13 mouse cellular contexts compared by ENCODE assay signal in the genomic region with DNA sequence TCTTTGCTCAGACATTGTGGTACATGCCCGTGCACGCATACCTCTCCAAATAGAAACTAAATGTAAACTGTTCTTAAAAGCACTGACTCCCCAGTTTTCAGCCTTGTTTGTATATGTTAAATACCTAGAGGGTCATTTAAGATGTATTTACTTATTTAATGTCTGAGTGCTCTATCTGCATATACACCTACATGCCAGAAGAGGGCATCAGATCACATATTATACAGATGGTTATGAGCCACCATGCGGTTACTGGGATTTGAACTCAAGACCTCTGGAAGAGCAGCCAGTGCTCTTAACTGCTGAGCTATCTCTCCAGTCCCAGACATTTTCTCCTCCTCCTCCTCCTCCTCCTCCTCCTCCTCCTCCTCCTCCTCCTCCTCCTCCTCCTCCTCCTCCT. TPM values are rescaled to one million over a fixed set of nuclear protein-coding genes. Genes with fewer than 3 reads are reported as not detected.
A peak's percentile ranks its signal among the peaks of the same experiment; 100 is the strongest.
DNase-seq lines count a peak whose midpoint lies in the region; ATAC-seq and TF ChIP-seq lines count a peak whose summit lies in the region.
"Had no signal": no experiment of that assay in that cellular context is flagged by ENCODE, and none has a peak within 500 bp of the region (broad histone marks: within the 10 kb centered on the region; RNA-seq: fewer than 3 reads in every experiment).

No protein-coding gene starts in this region.

- no peak overlapping the region for H3K9ac ChIP-seq in heart, postnatal 0 days (replicated peaks; ENCODE audit: low read depth, low read length)
- H3K9ac ChIP-seq: forebrain, embryonic 12.5 days; liver, embryonic 15.5 days had no signal

- H3K9me3 ChIP-seq in heart, postnatal 0 days (replicated peaks; ENCODE audit: control insufficient read depth, low read length), result no peaks in the 10 kb centered on the region
- no peaks in the 10 kb centered on the region for H3K9me3 ChIP-seq in hindbrain, embryonic 10.5 days
- H3K9me3 ChIP-seq: forebrain, embryonic 12.5 days; G1E; liver, embryonic 15.5 days had no signal

- H3K4me1 ChIP-seq in heart, postnatal 0 days (ENCODE audit: control insufficient read depth, insufficient read depth), result no peaks in the 10 kb centered on the region
- no peaks in the 10 kb centered on the region for H3K4me1 ChIP-seq in hindbrain, embryonic 10.5 days (replicated peaks)
- H3K4me1 ChIP-seq: forebrain, embryonic 12.5 days; liver, embryonic 15.5 days had no signal

- H3K4me3 ChIP-seq in heart, postnatal 0 days (ENCODE audit: low read depth, low read length), result no peak overlapping the region
- no peak overlapping the region for H3K4me3 ChIP-seq in hindbrain, embryonic 10.5 days
- H3K4me3 ChIP-seq: forebrain, embryonic 12.5 days; liver, embryonic 15.5 days had no signal

- no peak for TF ChIP-seq EP300 in heart, postnatal 0 days (IDR thresholded peaks at IDR 0.05; ENCODE audit: low read depth)

- ATAC-seq in heart, postnatal 0 days (ENCODE audit: insufficient read depth, low read depth), result no peak

- TF ChIP-seq CTCF in heart, postnatal 0 days (IDR thresholded peaks at IDR 0.05; ENCODE audit: low read depth), result peak; percentile 31

- H3K4me2 ChIP-seq in heart, postnatal 0 days (ENCODE audit: low read depth, low read length), result no peak overlapping the region
- H3K4me2 ChIP-seq: forebrain, embryonic 12.5 days; liver, embryonic 15.5 days had no signal

- WGBS in heart, postnatal 0 days, result 73% methylated on average over 3 of the region's 3 CpGs
- WGBS in hindbrain, embryonic 10.5 days, result 80% methylated on average over 3 of the region's 3 CpGs

- H3K27ac ChIP-seq in heart, postnatal 0 days (ENCODE audit: low read depth), result no peak overlapping the region
- no peak overlapping the region for H3K27ac ChIP-seq in hindbrain, embryonic 10.5 days
- H3K27ac ChIP-seq: forebrain, embryonic 12.5 days; liver, embryonic 15.5 days had no signal

- no peaks in the 10 kb centered on the region for H3K27me3 ChIP-seq in heart, postnatal 0 days (ENCODE audit: control insufficient read depth, insufficient read depth, low read length)
- no peaks in the 10 kb centered on the region for H3K27me3 ChIP-seq in splenic B cell, adult 2 months (ENCODE audit: control insufficient read depth, insufficient read depth, low read length, poor library complexity, severe bottlenecking)
- H3K27me3 ChIP-seq in hindbrain, embryonic 10.5 days (ENCODE audit: insufficient read depth, poor library complexity, severe bottlenecking), result no peaks in the 10 kb centered on the region
- H3K27me3 ChIP-seq: forebrain, embryonic 12.5 days; liver, embryonic 15.5 days had no signal

- DNase-seq in heart, postnatal 0 days (ENCODE audit: low spot score), result no peak
- DNase-seq in heart, adult 11 months, result no peak
- DNase-seq in lung, postnatal 25 days (ENCODE audit: low spot score), result peak; percentile 7
- DNase-seq in lung, postnatal 4 days, result no peak
- peak; percentile 46 for DNase-seq in NIH3T3 (ENCODE audit: low read depth)
- DNase-seq in splenic B cell, adult 2 months (ENCODE audit: low read depth, low spot score), result peak; percentile 51
- DNase-seq in adrenal gland, postnatal 36 days, result no peak
- no peak for DNase-seq in hindbrain, embryonic 10.5 days (ENCODE audit: low spot score)
- DNase-seq: heart, postnatal 36 days; thymus, adult 2 months had no signal

- no peaks in the 10 kb centered on the region for H3K36me3 ChIP-seq in heart, postnatal 0 days (replicated peaks; ENCODE audit: control insufficient read depth, insufficient read depth, low read length)
- H3K36me3 ChIP-seq in splenic B cell, adult 2 months (ENCODE audit: control insufficient read depth, insufficient read depth, low read length, poor library complexity, severe bottlenecking), result no peaks in the 10 kb centered on the region
- H3K36me3 ChIP-seq in hindbrain, embryonic 10.5 days, result no peaks in the 10 kb centered on the region
- H3K36me3 ChIP-seq: forebrain, embryonic 12.5 days; G1E; liver, embryonic 15.5 days had no signal

RNA-seq across cellular contexts. Expression of gene Gm10031, which starts 14.6 kb away (rescaled TPM):
- 9.1 and 13.9 TPM in 2 replicates for total RNA-seq in heart, postnatal 0 days (2014; rRNA removed; ENCODE audit: low replicate concordance)
- 0.33 and 0.45 TPM in 2 replicates for polyA plus RNA-seq in heart, postnatal 0 days (2015; fragmentation: Nextera tagmentation; extraction: Ambion mirVana)
- 10 to 100 TPM; 39.7 to 40.3 TPM for total RNA-seq in adrenal gland, postnatal 36 days (2021)
- 0.35 and 0.54 TPM in 2 replicates for polyA plus RNA-seq in hindbrain, embryonic 10.5 days (2016; fragmentation: Nextera tagmentation; extraction: Ambion mirVana)

RNA-seq across cellular contexts. Expression of gene Abl2, which starts 20.2 kb away (rescaled TPM):
- total RNA-seq in heart, postnatal 0 days (2014; rRNA removed; ENCODE audit: low replicate concordance), result 11.7 and 12.9 TPM in 2 replicates
- polyA plus RNA-seq in heart, postnatal 0 days (2015; fragmentation: Nextera tagmentation; extraction: Ambion mirVana), result 1.7 and 2.0 TPM in 2 replicates
- total RNA-seq in adrenal gland, postnatal 36 days (2021), result 10 to 100 TPM; 21.5 to 27.2 TPM
- polyA plus RNA-seq in hindbrain, embryonic 10.5 days (2016; fragmentation: Nextera tagmentation; extraction: Ambion mirVana), result 5.1 and 5.3 TPM in 2 replicates

Comparison
In these comparisons a context has a peak if more than half of its experiments do, and no peak if none do; other contexts are left out.
1. DNase-seq: peak in lung, postnatal 25 days (single experiment), NIH3T3 (single experiment) and splenic B cell, adult 2 months (single experiment); none in heart, postnatal 0 days (single experiment), heart, adult 11 months (single experiment), lung, postnatal 4 days (0 of 2), adrenal gland, postnatal 36 days (0 of 2) and hindbrain, embryonic 10.5 days (single experiment).